Mouse (Mus musculus): ENCODE data around the gene Fbxl14. TPM values are rescaled to one million over a fixed set of nuclear protein-coding genes. Genes with fewer than 3 reads are reported as not detected.

The Fbxl14 gene
- total and polyA plus RNA-seq, 3 experiments: 58.1 to 65.4 TPM; not detected in 1

Other genes starting within 250 kb of the Fbxl14 start
- gene Cacna2d4, start 243.1 kb upstream of the Fbxl14 start, total RNA-seq (2012; rRNA removed): 0.16 and 0.69 TPM in 2 replicates
- 1 to 10 TPM in 1 of 2 experiments, not detected in 1; 1.1 TPM for gene Cacna2d4, start 243.1 kb upstream of the Fbxl14 start, polyA plus RNA-seq (2012; ENCODE audit: insufficient read depth in 1 of 2, insufficient read length in 2 of 2, low read depth in 1 of 2, low replicate concordance in 2 of 2, missing spikeins in 1 of 2)
- not detected in 2 replicates for gene Lrtm2, start 148.9 kb upstream of the Fbxl14 start, total RNA-seq (2012; rRNA removed)
- gene Lrtm2, start 148.9 kb upstream of the Fbxl14 start, polyA plus RNA-seq (2012; ENCODE audit: insufficient read depth in 1 of 2, insufficient read length in 2 of 2, low read depth in 1 of 2, low replicate concordance in 2 of 2, missing spikeins in 1 of 2): not detected
- gene Adipor2, start 62.0 kb upstream of the Fbxl14 start, total RNA-seq (2012; rRNA removed): 37.9 and 41.3 TPM in 2 replicates
- gene Adipor2, start 62.0 kb upstream of the Fbxl14 start, polyA plus RNA-seq (2012; ENCODE audit: insufficient read depth in 1 of 2, insufficient read length in 2 of 2, low read depth in 1 of 2, low replicate concordance in 2 of 2, missing spikeins in 1 of 2): 10 to 100 TPM in 1 of 2 experiments, not detected in 1; 37.6 TPM
- gene Wnt5b, start 64.7 kb downstream of the Fbxl14 start, total RNA-seq (2012; rRNA removed): 0.04 TPM in 1 of 2 replicates, not detected in the other
- not detected for gene Wnt5b, start 64.7 kb downstream of the Fbxl14 start, polyA plus RNA-seq (2012; ENCODE audit: insufficient read depth in 1 of 2, insufficient read length in 2 of 2, low read depth in 1 of 2, low replicate concordance in 2 of 2, missing spikeins in 1 of 2)

All from MEL (cell line).